8 mouse cellular contexts compared by ENCODE assay signal in genomic region chr11:28583911-28584434, GRCm38 (mm10). TPM values are rescaled to one million over a fixed set of nuclear protein-coding genes. Genes with fewer than 3 reads are reported as not detected.
DNase-seq lines count a peak whose midpoint lies in the region; ATAC-seq and TF ChIP-seq lines count a peak whose summit lies in the region.

TSS of gene Ccdc85a (minus strand) at chr11:28584324.

- H3K4me2 ChIP-seq in hindbrain, embryonic 13.5 days = peak within 1 kb of the TSS; percentile 93
- H3K4me2 ChIP-seq in lung, embryonic 14.5 days = peak within 1 kb of the TSS; percentile 77

- H3K27ac ChIP-seq in hindbrain, embryonic 13.5 days = peak within 1 kb of the TSS; percentile 89
- H3K27ac ChIP-seq in lung, embryonic 14.5 days (ENCODE audit: low read depth) = no peak within 1 kb of the TSS

- H3K27me3 ChIP-seq in hindbrain, embryonic 13.5 days = peaks cover 11% of the 10 kb centered on the region; the same call in 1 of the 2 replicates
- H3K27me3 ChIP-seq in lung, embryonic 14.5 days (ENCODE audit: insufficient read depth, low read length) = peaks cover 28% of the 10 kb centered on the region

- peak; percentile 75 for TF ChIP-seq CTCF in lung, embryonic 14.5 days (IDR thresholded peaks at IDR 0.05; ENCODE audit: low read depth)

- DNase-seq in ZHBTc4 (ENCODE audit: low read depth, low spot score) = peak; percentile 93
- DNase-seq in cerebellum, postnatal 36 days = peak; percentile 78
- DNase-seq in gastrocnemius, adult 18-20 months (ENCODE audit: low spot score) = peak; percentile 85
- DNase-seq in layer of hippocampus, postnatal 10 days (ENCODE audit: low spot score in 2 of 2) = peak; percentile 94 to 96
- peak; percentile 81 for DNase-seq in lung, embryonic 14.5 days
- peak; percentile 79 for DNase-seq in ovary, postnatal 36 days (ENCODE audit: low spot score)
- DNase-seq in spleen, postnatal 14 days (ENCODE audit: low spot score in 2 of 2) = no peak

- peaks cover 11% of the 10 kb centered on the region for H3K4me1 ChIP-seq in hindbrain, embryonic 13.5 days (replicated peaks)
- no peaks in the 10 kb centered on the region for H3K4me1 ChIP-seq in lung, embryonic 14.5 days (ENCODE audit: insufficient read depth)

- H3K9ac ChIP-seq in hindbrain, embryonic 13.5 days = peak within 1 kb of the TSS; percentile 85
- H3K9ac ChIP-seq in lung, embryonic 14.5 days = peak within 1 kb of the TSS; percentile 36

- peak within 1 kb of the TSS; percentile 73 for H3K4me3 ChIP-seq in hindbrain, embryonic 13.5 days
- peak within 1 kb of the TSS; percentile 50 for H3K4me3 ChIP-seq in lung, embryonic 14.5 days (ENCODE audit: low read depth, low read length)

- no peaks in the 10 kb centered on the region for H3K36me3 ChIP-seq in hindbrain, embryonic 13.5 days
- no peaks in the 10 kb centered on the region for H3K36me3 ChIP-seq in lung, embryonic 14.5 days (ENCODE audit: insufficient read depth)

- H3K9me3 ChIP-seq in hindbrain, embryonic 13.5 days = no peaks in the 10 kb centered on the region
- no peaks in the 10 kb centered on the region for H3K9me3 ChIP-seq in lung, embryonic 14.5 days (ENCODE audit: low read depth, low read length)

- ATAC-seq in hindbrain, embryonic 13.5 days (ENCODE audit: low FRiP score) = peak; percentile 98
- peak; percentile 95 for ATAC-seq in lung, embryonic 14.5 days (ENCODE audit: insufficient read depth)

- under 1% methylated on average over 25 of the region's 25 CpGs for WGBS in hindbrain, embryonic 13.5 days
- WGBS in lung, embryonic 14.5 days = under 1% methylated on average over 25 of the region's 25 CpGs

RNA-seq across cellular contexts. Expression of gene Ccdc85a, which starts in this region (rescaled TPM):
- 10 to 100 TPM in 1 of 2 experiments, 1 to 10 TPM in 1; 5.9 to 10.2 TPM for total RNA-seq in gastrocnemius, adult 18-20 months (2021)
- 26.0 and 27.5 TPM in 2 replicates for polyA plus RNA-seq in hindbrain, embryonic 13.5 days (2015; fragmentation: Nextera tagmentation; extraction: Ambion mirVana)
- 100 to 1,000 TPM; 108 to 116 TPM for total RNA-seq in layer of hippocampus, postnatal 10 days (2021)
- 3.2 and 4.4 TPM in 2 replicates for polyA plus RNA-seq in lung, embryonic 14.5 days (2014; fragmentation: Nextera tagmentation; extraction: Ambion mirVana)

Comparison
In these comparisons a context has a peak if more than half of its experiments do, and no peak if none do; other contexts are left out.
1. RNA of gene Ccdc85a (total RNA-seq): 108 to 116 TPM in layer of hippocampus, postnatal 10 days; 5.9 to 10.2 TPM in gastrocnemius, adult 18-20 months; every median in the first group is over 4 times any median in the second.
2. DNase-seq: peak in ZHBTc4 (single experiment), cerebellum, postnatal 36 days (2 of 2), gastrocnemius, adult 18-20 months (single experiment), layer of hippocampus, postnatal 10 days (2 of 2), lung, embryonic 14.5 days (single experiment) and ovary, postnatal 36 days (single experiment); none in spleen, postnatal 14 days (0 of 2).